ENCODE assay signal across 8 mouse cellular contexts in genomic region chr9:31925830-31926624, GRCm38 (mm10). TPM values are rescaled to one million over a fixed set of nuclear protein-coding genes. Genes with fewer than 3 reads are reported as not detected.
DNase-seq lines count a peak whose midpoint lies in the region; ATAC-seq and TF ChIP-seq lines count a peak whose summit lies in the region.

No protein-coding gene starts in this region.

- 20% methylated on average over 22 of the region's 22 CpGs for WGBS in hindbrain, embryonic 11.5 days

- H3K79me2 ChIP-seq in MEL (ENCODE audit: control insufficient read depth, insufficient read depth, low read length, poor library complexity) = no peaks in the 10 kb centered on the region

- TF ChIP-seq EP300 in MEL (IDR thresholded peaks at IDR 0.05; ENCODE audit: low read depth in 1 of 2, low read length in 2 of 2) = no peak

- H3K27me3 ChIP-seq in MEL (ENCODE audit: control insufficient read depth in 1 of 2, insufficient read depth in 2 of 2, low read length in 2 of 2) = no peaks in the 10 kb centered on the region; a peak in 2 of 4 replicates
- 0 out of 2 replicates have a peak, but pooled peaks cover 3% of the 10 kb centered on the region for H3K27me3 ChIP-seq in hindbrain, embryonic 11.5 days (ENCODE audit: control insufficient read depth, insufficient read depth, low read length)

- ATAC-seq in hindbrain, embryonic 11.5 days (ENCODE audit: low FRiP score) = peak; percentile 89

- no peak overlapping the region for H3K27ac ChIP-seq in MEL (ENCODE audit: control insufficient read depth, low read depth, low read length)
- no peak overlapping the region for H3K27ac ChIP-seq in hindbrain, embryonic 11.5 days (ENCODE audit: low read depth, low read length)

- TF ChIP-seq CTCF in MEL (IDR thresholded peaks at IDR 0.05 in 2 of 3, conservative IDR thresholded peaks at IDR 0.05 in 1 of 3; ENCODE audit: control insufficient read depth in 1 of 3, insufficient read depth in 1 of 3, low read depth in 2 of 3, low read length in 3 of 3, poor library complexity in 1 of 3, severe bottlenecking in 1 of 3) = peak; percentile 89 to 93 (median 93)

- no peaks in the 10 kb centered on the region for H3K4me1 ChIP-seq in MEL (ENCODE audit: control insufficient read depth in 1 of 2, insufficient read depth in 2 of 2, low read length in 2 of 2)
- no peaks in the 10 kb centered on the region for H3K4me1 ChIP-seq in hindbrain, embryonic 11.5 days (replicated peaks; ENCODE audit: control insufficient read depth, insufficient read depth, low read length)

- H3K4me3 ChIP-seq in MEL (ENCODE audit: control insufficient read depth in 1 of 2, insufficient read depth in 1 of 2, low read depth in 2 of 2, low read length in 2 of 2) = no peak overlapping the region
- no peak overlapping the region for H3K4me3 ChIP-seq in hindbrain, embryonic 11.5 days (ENCODE audit: low read depth, low read length)

- no peak overlapping the region for H3K9ac ChIP-seq in MEL (ENCODE audit: control insufficient read depth, low read depth, low read length, poor library complexity, severe bottlenecking)
- no peak overlapping the region for H3K9ac ChIP-seq in hindbrain, embryonic 11.5 days (ENCODE audit: low read depth, low read length)

- peak; percentile 83 for TF ChIP-seq RAD21 in MEL (IDR thresholded peaks at IDR 0.05; ENCODE audit: low read depth, low read length)

- peak; percentile 65 for DNase-seq in MEL (ENCODE audit: low read depth, low spot score)
- peak; percentile 38 for DNase-seq in cerebellum, adult 9-10 months
- peak; percentile 33 to 91 for DNase-seq in frontal cortex, adult 2 months (ENCODE audit: extremely low spot score in 1 of 2, low spot score in 1 of 2)
- peak; percentile 93 for DNase-seq in hindbrain, embryonic 11.5 days (ENCODE audit: low spot score)
- DNase-seq in layer of hippocampus, adult 9-11 months = peak; percentile 53
- peak; percentile 89 for DNase-seq in lung, postnatal 10 days
- DNase-seq in retina, adult 2 months (ENCODE audit: low read depth, low spot score) = peak; percentile 33
- DNase-seq in thymus, postnatal 25 days = peak; percentile 85

- no peaks in the 10 kb centered on the region for H3K9me3 ChIP-seq in MEL (replicated peaks; ENCODE audit: insufficient read depth, low read length)
- H3K9me3 ChIP-seq in hindbrain, embryonic 11.5 days (ENCODE audit: control insufficient read depth, low read length) = no peaks in the 10 kb centered on the region

- no peaks in the 10 kb centered on the region for H3K36me3 ChIP-seq in MEL (ENCODE audit: control insufficient read depth in 1 of 2, insufficient read depth in 2 of 2, low read length in 2 of 2)
- H3K36me3 ChIP-seq in hindbrain, embryonic 11.5 days (ENCODE audit: control insufficient read depth, insufficient read depth, low read length) = no peaks in the 10 kb centered on the region

- no peak for TF ChIP-seq POLR2A in MEL (IDR thresholded peaks at IDR 0.05; ENCODE audit: control insufficient read depth in 1 of 2, insufficient read depth in 1 of 2, low read depth in 1 of 2, low read length in 2 of 2, poor library complexity in 1 of 2)

- H3K4me2 ChIP-seq in hindbrain, embryonic 11.5 days (replicated peaks; ENCODE audit: low read depth, low read length) = no peak overlapping the region

TF ChIP-seq in MEL, 35 proteins besides CTCF, POLR2A, EP300 and RAD21:
- TF ChIP-seq RCOR1 (IDR thresholded peaks at IDR 0.05; ENCODE audit: low read depth, low read length) (no peak), MYB (IDR thresholded peaks at IDR 0.05; ENCODE audit: low read depth, low read length) (no peak), ZNF384 (IDR thresholded peaks at IDR 0.05; ENCODE audit: low read depth, low read length) (no peak), UBTF (IDR thresholded peaks at IDR 0.05; ENCODE audit: borderline replicate concordance, insufficient read depth, low read depth, low read length) (no peak), MXI1 (IDR thresholded peaks at IDR 0.05; ENCODE audit: low read depth, low read length) (no peak), ETS1 (IDR thresholded peaks at IDR 0.05; ENCODE audit: low read depth, low read length) (no peak), HCFC1 (IDR thresholded peaks at IDR 0.05; ENCODE audit: low read depth, low read length) (no peak), SIN3A (IDR thresholded peaks at IDR 0.05; ENCODE audit: low read length) (no peak), MYC (IDR thresholded peaks at IDR 0.05; ENCODE audit: low read depth, low read length) (no peak), MAX (IDR thresholded peaks at IDR 0.05; ENCODE audit: low read length) (no peak), MAFK (IDR thresholded peaks at IDR 0.05; ENCODE audit: borderline replicate concordance, low read depth, low read length) (peak; percentile 80; the same call in 1 of the 2 replicates), ZC3H11A (IDR thresholded peaks at IDR 0.05; ENCODE audit: low read depth, low read length) (peak; percentile 50), GATA1 (IDR thresholded peaks at IDR 0.05; ENCODE audit: low read depth, low read length) (no peak), BHLHE40 (IDR thresholded peaks at IDR 0.05; ENCODE audit: borderline replicate concordance, low read depth, low read length) (no peak), NELFE (IDR thresholded peaks at IDR 0.05; ENCODE audit: low read depth, low read length) (no peak), SMC3 (IDR thresholded peaks at IDR 0.05; ENCODE audit: low read depth, low read length) (peak; percentile 58)

RNA-seq across cellular contexts. Expression of gene Barx2, which starts 12.8 kb away (rescaled TPM):
- not detected in 2 replicates for total RNA-seq in MEL (2012; rRNA removed)
- polyA plus RNA-seq in MEL (2012; ENCODE audit: insufficient read depth in 1 of 2, insufficient read length in 2 of 2, low read depth in 1 of 2, low replicate concordance in 2 of 2, missing spikeins in 1 of 2) = not detected
- polyA plus RNA-seq in frontal cortex, adult 2 months (2012; rRNA removed) = 1.4 and 1.6 TPM in 2 replicates
- not detected in 2 replicates for polyA plus RNA-seq in hindbrain, embryonic 11.5 days (2014; fragmentation: Nextera tagmentation; extraction: Ambion mirVana)

Comparison
In these comparisons a context has a peak if more than half of its experiments do, and no peak if none do; other contexts are left out.
1. DNase-seq: peak in every context shown above with its lines; median percentile 93 in hindbrain, embryonic 11.5 days; 89 in lung, postnatal 10 days; 85 in thymus, postnatal 25 days; 65 in MEL; 62 in frontal cortex, adult 2 months; 53 in layer of hippocampus, adult 9-11 months; 38 in cerebellum, adult 9-10 months; 33 in retina, adult 2 months.